Comparison of ENCODE assay signal across 26 mouse cellular contexts in the genomic region with DNA sequence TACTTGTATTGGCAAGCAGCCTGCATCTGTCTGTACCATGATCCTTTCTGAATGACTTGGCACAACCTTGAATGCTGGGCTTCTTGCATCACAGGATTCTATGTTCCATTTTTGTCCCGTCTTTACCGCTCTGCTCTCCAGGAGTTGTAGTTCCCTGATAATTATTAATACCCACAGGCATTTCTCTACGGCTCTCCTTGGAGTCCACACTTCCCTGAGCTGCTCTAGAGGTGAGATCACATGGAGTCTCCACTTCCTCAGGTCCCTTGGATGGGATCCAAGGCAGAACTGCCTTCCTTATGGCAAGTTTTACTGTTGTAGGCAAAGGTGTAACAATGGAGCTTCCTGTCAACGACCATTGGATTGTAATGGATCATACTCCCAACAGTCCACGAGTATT. TPM values are rescaled to one million over a fixed set of nuclear protein-coding genes. Genes with fewer than 3 reads are reported as not detected.
DNase-seq lines count a peak whose midpoint lies in the region; ATAC-seq lines count a peak whose summit lies in the region.
"Had no signal": no experiment of that assay in that cellular context is flagged by ENCODE, and none has a peak within 500 bp of the region (broad histone marks: within the 10 kb centered on the region; RNA-seq: fewer than 3 reads in every experiment).

No protein-coding gene starts in this region.

- H3K4me1 ChIP-seq in embryonic facial prominence, embryonic 14.5 days (ENCODE audit: control insufficient read depth, insufficient read depth, low read length): no peaks in the 10 kb centered on the region
- H3K4me1 ChIP-seq in embryonic facial prominence, embryonic 10.5 days: peaks cover 2% of the 10 kb centered on the region; the same call in 1 of the 2 replicates
- H3K4me1 ChIP-seq: embryonic facial prominence, embryonic 12.5 days; intestine, embryonic 15.5 days; liver, embryonic 15.5 days; stomach, embryonic 15.5 days had no signal

- 67% methylated on average over 5 of the region's 5 CpGs for WGBS in embryonic facial prominence, embryonic 14.5 days
- WGBS in embryonic facial prominence, embryonic 10.5 days: 93% methylated on average over 5 of the region's 5 CpGs

- H3K9ac ChIP-seq in embryonic facial prominence, embryonic 14.5 days (ENCODE audit: low read depth, low read length): no peak overlapping the region
- H3K9ac ChIP-seq: embryonic facial prominence, embryonic 12.5 days; intestine, embryonic 15.5 days; limb, embryonic 12.5 days; liver, embryonic 15.5 days; lung, embryonic 15.5 days; midbrain, embryonic 12.5 days; neural tube, embryonic 13.5 days; stomach, embryonic 15.5 days had no signal

- no peak overlapping the region for H3K27ac ChIP-seq in embryonic facial prominence, embryonic 14.5 days (replicated peaks; ENCODE audit: low read depth, low read length)
- H3K27ac ChIP-seq in embryonic facial prominence, embryonic 10.5 days (replicated peaks): no peak overlapping the region
- H3K27ac ChIP-seq: embryonic facial prominence, embryonic 12.5 days; intestine, embryonic 15.5 days; layer of hippocampus, adult 2 months; left cerebral cortex, adult 2 months; limb, embryonic 12.5 days; liver, embryonic 15.5 days; lung, embryonic 15.5 days; midbrain, embryonic 12.5 days; neural tube, embryonic 13.5 days; stomach, embryonic 15.5 days had no signal

- intact Hi-C loops in heart, postnatal 25 days (cut with DNase I): no loop called here

- no peaks in the 10 kb centered on the region for H3K27me3 ChIP-seq in embryonic facial prominence, embryonic 14.5 days (replicated peaks; ENCODE audit: control insufficient read depth, insufficient read depth, low read length)
- no peaks in the 10 kb centered on the region for H3K27me3 ChIP-seq in embryonic facial prominence, embryonic 10.5 days (replicated peaks; ENCODE audit: low read depth, poor library complexity, severe bottlenecking)
- H3K27me3 ChIP-seq: embryonic facial prominence, embryonic 12.5 days; intestine, embryonic 15.5 days; limb, embryonic 12.5 days; liver, embryonic 15.5 days; lung, embryonic 15.5 days; midbrain, embryonic 12.5 days; neural tube, embryonic 13.5 days; stomach, embryonic 15.5 days had no signal

- H3K36me3 ChIP-seq in embryonic facial prominence, embryonic 14.5 days (ENCODE audit: control insufficient read depth, insufficient read depth, low read length): no peaks in the 10 kb centered on the region
- no peaks in the 10 kb centered on the region for H3K36me3 ChIP-seq in embryonic facial prominence, embryonic 10.5 days (replicated peaks)
- H3K36me3 ChIP-seq: embryonic facial prominence, embryonic 12.5 days; intestine, embryonic 15.5 days; limb, embryonic 12.5 days; liver, embryonic 15.5 days; lung, embryonic 15.5 days; midbrain, embryonic 12.5 days; neural tube, embryonic 13.5 days; stomach, embryonic 15.5 days had no signal

- H3K4me3 ChIP-seq in embryonic facial prominence, embryonic 14.5 days (ENCODE audit: low read depth, low read length): no peak overlapping the region
- no peak overlapping the region for H3K4me3 ChIP-seq in embryonic facial prominence, embryonic 10.5 days
- H3K4me3 ChIP-seq: embryonic facial prominence, embryonic 12.5 days; intestine, embryonic 15.5 days; layer of hippocampus, adult 2 months; left cerebral cortex, adult 2 months; limb, embryonic 12.5 days; liver, embryonic 15.5 days; lung, embryonic 15.5 days; midbrain, embryonic 12.5 days; neural tube, embryonic 13.5 days; stomach, embryonic 15.5 days had no signal

- DNase-seq in embryonic facial prominence, embryonic 14.5 days (ENCODE audit: low spot score): peak; percentile 41
- DNase-seq in embryonic facial prominence, embryonic 10.5 days (ENCODE audit: low spot score): no peak
- peak; percentile 1 for DNase-seq in heart, adult 8-10 months (ENCODE audit: low spot score)
- no peak for DNase-seq in heart, postnatal 25 days (ENCODE audit: low spot score)
- peak; percentile 11 for DNase-seq in retina, postnatal 1 day
- DNase-seq in retina, embryonic 14.5 days (ENCODE audit: low spot score): no peak
- DNase-seq: B cell, adult 2 months; gastrocnemius, postnatal 25 days; heart, adult 11 months; heart, postnatal 4 days; kidney, adult 2 months; kidney, postnatal 36 days; lung, postnatal 36 days; right cerebral cortex, postnatal 14 days had no signal

- no peaks in the 10 kb centered on the region for H3K9me3 ChIP-seq in embryonic facial prominence, embryonic 14.5 days (ENCODE audit: control insufficient read depth, low read length)
- no peaks in the 10 kb centered on the region for H3K9me3 ChIP-seq in embryonic facial prominence, embryonic 10.5 days
- H3K9me3 ChIP-seq: embryonic facial prominence, embryonic 12.5 days; intestine, embryonic 15.5 days; limb, embryonic 12.5 days; liver, embryonic 15.5 days; lung, embryonic 15.5 days; midbrain, embryonic 12.5 days; neural tube, embryonic 13.5 days; stomach, embryonic 15.5 days had no signal

- peak; percentile 65; the same call in 1 of the 2 replicates for ATAC-seq in embryonic facial prominence, embryonic 14.5 days (ENCODE audit: low read depth)
- ATAC-seq: intestine, embryonic 15.5 days had no signal

- no peak overlapping the region for H3K4me2 ChIP-seq in embryonic facial prominence, embryonic 14.5 days (ENCODE audit: low read depth, low read length)
- H3K4me2 ChIP-seq: embryonic facial prominence, embryonic 12.5 days; heart, embryonic 11.5 days; intestine, embryonic 15.5 days; limb, embryonic 12.5 days; liver, embryonic 15.5 days; lung, embryonic 15.5 days; midbrain, embryonic 12.5 days; neural tube, embryonic 13.5 days; stomach, embryonic 15.5 days had no signal

RNA-seq across cellular contexts. Expression of gene Robo2, which starts 37.1 kb away (rescaled TPM):
- polyA plus RNA-seq in embryonic facial prominence, embryonic 14.5 days (2014; fragmentation: Nextera tagmentation; extraction: Ambion mirVana): 56.8 and 69.3 TPM in 2 replicates
- polyA plus RNA-seq in embryonic facial prominence, embryonic 10.5 days (2016; fragmentation: Nextera tagmentation; extraction: Ambion mirVana): 22.2 and 25.8 TPM in 2 replicates
- 1 to 10 TPM in 3 of 4 experiments, under 1 TPM in 1; 0.95 to 3.1 (median 1.2) TPM for total RNA-seq in heart, adult 8-10 months (2022)
- total RNA-seq in heart, postnatal 25 days (2021): 1 to 10 TPM in 1 of 2 experiments, under 1 TPM in 1; 0.89 to 1.5 TPM
- total RNA-seq: megakaryocyte, adult 5-6 weeks had no signal

Comparison
In these comparisons a context has a peak if more than half of its experiments do, and no peak if none do; other contexts are left out.
1. DNase-seq: peak in embryonic facial prominence, embryonic 14.5 days (single experiment), heart, adult 8-10 months (single experiment) and retina, postnatal 1 day (single experiment); none in embryonic facial prominence, embryonic 10.5 days (single experiment), heart, postnatal 25 days (single experiment) and retina, embryonic 14.5 days (single experiment).